Mouse (Mus musculus) C2C12 (cell line): Measurements from ENCODE around the gene Lmf1.

Experiments used
- CTCF ChIP-seq: IDR thresholded peaks from one replicate; pipeline ENCODE4 v1.5.1; 2011; ENCODE audit not compliant: control insufficient read depth, insufficient read depth, insufficient read length
- MYOG ChIP-seq: IDR thresholded peaks from one replicate; pipeline ENCODE4 v1.6.1; 2011; ENCODE audit not compliant: control insufficient read depth, insufficient read length; ENCODE audit errors: extremely low read depth
- USF1 ChIP-seq: IDR thresholded peaks from one replicate; pipeline ENCODE4 v1.6.1; 2011; ENCODE audit warnings: low read depth, mild to moderate bottlenecking, control low read depth, moderate library complexity

- no peak for TF ChIP-seq MYOG
- TF ChIP-seq CTCF, result no peak
- no peak for TF ChIP-seq USF1
Measured at GRCm38 (mm10) chr17:25583858-25584257, 5.0 kb downstream of the Lmf1 start.
